Mouse (Mus musculus): Measurements from ENCODE around the gene Dclk3. TPM values are rescaled to one million over a fixed set of nuclear protein-coding genes. Genes with fewer than 3 reads are reported as not detected.

The Dclk3 gene
- total and polyA plus RNA-seq, 3 experiments = 0.23 to 0.39 (median 0.33) TPM

DNA sequence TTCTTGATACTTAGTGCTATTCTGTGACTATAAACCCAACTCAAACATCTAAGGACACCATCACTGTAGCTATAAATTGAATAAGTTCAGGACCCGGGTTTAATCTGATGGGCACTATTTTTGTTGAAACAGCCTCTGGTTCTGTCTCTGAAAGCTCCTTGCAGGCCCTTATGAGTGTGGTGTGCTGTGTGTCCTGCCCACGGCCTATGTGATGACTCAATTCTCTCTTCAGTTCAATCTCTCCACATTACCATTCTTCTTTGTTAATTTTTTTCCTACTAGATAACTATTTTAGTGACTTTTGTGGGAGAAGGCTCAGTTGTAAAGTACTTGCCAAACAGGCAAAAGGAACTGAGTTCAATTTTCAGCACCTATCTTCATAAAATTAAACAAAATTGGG lies 7.3 kb downstream of the Dclk3 start:
- H3K27me3 ChIP-seq (ENCODE audit: control insufficient read depth, insufficient read depth, low read length) = no peaks in the 10 kb centered on the region
- WGBS = 55% methylated on average over 2 of the region's 2 CpGs
- intact Hi-C loops (cut with DNase I) = no loop called here
- no peak overlapping the region for H3K4me3 ChIP-seq
- no peaks in the 10 kb centered on the region for H3K4me1 ChIP-seq (ENCODE audit: control insufficient read depth, insufficient read depth, low read length)
- TF ChIP-seq EP300 (IDR thresholded peaks at IDR 0.05; ENCODE audit: insufficient read depth, low read depth, low read length) (no peak), CTCF (IDR thresholded peaks at IDR 0.05) (no peak), POLR2A (IDR thresholded peaks at IDR 0.05; ENCODE audit: insufficient read depth, low read depth, low read length) (no peak)
- no peaks in the 10 kb centered on the region for H3K36me3 ChIP-seq (ENCODE audit: control insufficient read depth, insufficient read depth, low read length)
- no peak overlapping the region for H3K9ac ChIP-seq (ENCODE audit: low read depth, low read length)
- no peak for DNase-seq
- H3K27ac ChIP-seq = no peak overlapping the region
- H3K79me2 ChIP-seq (replicated peaks; ENCODE audit: control insufficient read depth, insufficient read depth, low read length) = no peaks in the 10 kb centered on the region

DNA sequence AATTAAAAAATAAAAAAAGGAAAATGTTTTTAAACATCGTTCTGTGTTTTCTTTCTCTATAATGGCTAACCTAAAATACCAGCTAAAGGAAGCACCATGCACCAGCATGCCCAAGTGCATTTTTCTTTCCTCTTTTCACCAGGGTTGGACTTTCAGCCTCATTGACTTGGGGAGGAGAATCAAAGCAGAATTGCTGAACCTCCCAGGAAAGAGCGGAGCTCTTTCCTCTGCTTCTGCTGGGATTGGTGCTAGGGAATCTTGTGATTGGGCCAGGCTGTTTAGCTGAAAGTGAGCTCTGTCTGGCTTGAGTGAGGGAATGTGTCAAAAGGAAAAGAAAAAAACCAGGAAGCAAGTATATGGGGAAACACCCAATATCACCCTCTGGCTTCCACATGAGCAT lies 10.1 kb downstream of the Dclk3 start:
- WGBS = 82% methylated on average over 2 of the region's 2 CpGs
- no peak overlapping the region for H3K27ac ChIP-seq

DNA sequence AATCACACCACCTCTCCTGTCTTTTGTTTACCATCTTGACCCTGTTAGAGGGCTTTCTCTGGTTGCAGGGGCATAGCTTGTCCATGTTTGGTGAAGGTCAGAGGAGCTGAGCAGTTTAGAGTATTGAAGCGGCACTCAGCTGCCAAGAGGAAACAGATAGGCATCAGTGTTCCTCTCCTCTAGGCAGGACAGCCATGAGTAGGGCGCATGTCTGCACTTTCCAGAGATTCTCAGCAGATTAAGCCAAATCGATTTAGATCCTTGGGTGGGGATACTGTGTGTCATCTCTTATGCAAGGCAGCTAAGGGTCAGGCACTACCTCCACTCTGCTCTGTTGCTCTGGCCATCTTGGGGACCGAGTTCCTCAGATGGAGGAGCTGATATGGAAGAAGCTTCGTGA lies 11.0 kb downstream of the Dclk3 start:
- H3K27me3 ChIP-seq (ENCODE audit: control insufficient read depth, insufficient read depth, low read length) = no peaks in the 10 kb centered on the region
- no peaks in the 10 kb centered on the region for H3K79me2 ChIP-seq (replicated peaks; ENCODE audit: control insufficient read depth, insufficient read depth, low read length)
- intact Hi-C loops (cut with DNase I) = no loop called here
- TF ChIP-seq POLR2A (IDR thresholded peaks at IDR 0.05; ENCODE audit: insufficient read depth, low read depth, low read length) (no peak), CTCF (IDR thresholded peaks at IDR 0.05) (no peak), EP300 (IDR thresholded peaks at IDR 0.05; ENCODE audit: insufficient read depth, low read depth, low read length) (no peak)
- no peak for DNase-seq
- H3K4me3 ChIP-seq = no peak overlapping the region
- H3K36me3 ChIP-seq (ENCODE audit: control insufficient read depth, insufficient read depth, low read length) = no peaks in the 10 kb centered on the region
- H3K4me1 ChIP-seq (ENCODE audit: control insufficient read depth, insufficient read depth, low read length) = no peaks in the 10 kb centered on the region
- WGBS = 64% methylated on average over 5 of the region's 5 CpGs
- no peak overlapping the region for H3K27ac ChIP-seq
- no peak overlapping the region for H3K9ac ChIP-seq (ENCODE audit: low read depth, low read length)

More for the DNA sequence above, 10.1 kb downstream of the Dclk3 start:
- intact Hi-C loops (cut with DNase I) = no loop called here
- no peaks in the 10 kb centered on the region for H3K79me2 ChIP-seq (replicated peaks; ENCODE audit: control insufficient read depth, insufficient read depth, low read length)
- no peak overlapping the region for H3K9ac ChIP-seq (ENCODE audit: low read depth, low read length)
- TF ChIP-seq CTCF (IDR thresholded peaks at IDR 0.05) (no peak), POLR2A (IDR thresholded peaks at IDR 0.05; ENCODE audit: insufficient read depth, low read depth, low read length) (no peak)
- H3K4me3 ChIP-seq = no peak overlapping the region
- H3K36me3 ChIP-seq (ENCODE audit: control insufficient read depth, insufficient read depth, low read length) = no peaks in the 10 kb centered on the region
- H3K4me1 ChIP-seq (ENCODE audit: control insufficient read depth, insufficient read depth, low read length) = no peaks in the 10 kb centered on the region
- H3K27me3 ChIP-seq (ENCODE audit: control insufficient read depth, insufficient read depth, low read length) = no peaks in the 10 kb centered on the region
- DNase-seq = no peak

DNA sequence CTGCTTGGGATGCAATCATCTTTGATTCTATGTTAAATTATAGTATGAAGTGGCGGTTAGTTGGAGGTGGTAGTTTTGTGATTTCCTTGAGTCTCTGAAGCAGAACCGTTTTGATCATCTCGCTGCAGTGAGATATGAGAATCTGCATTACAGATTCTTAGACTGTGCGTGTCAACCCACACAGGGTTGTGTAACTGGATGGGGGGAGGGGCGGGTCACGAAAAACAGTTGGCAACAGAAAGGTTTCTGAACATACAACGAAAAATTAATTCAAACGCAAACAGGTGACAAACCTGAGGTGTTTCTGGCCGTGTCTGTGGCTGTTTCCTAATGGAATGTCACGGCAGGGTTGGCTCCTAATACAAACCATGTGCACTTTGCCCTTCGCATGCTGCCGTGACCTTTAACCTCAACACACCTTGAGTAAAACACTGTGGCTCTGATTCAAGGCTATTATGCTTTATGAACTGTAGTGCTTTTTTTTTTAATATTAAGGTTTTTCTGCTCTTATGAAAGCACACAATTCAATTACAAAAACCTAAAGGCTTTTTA lies 12.0 kb downstream of the Dclk3 start:
- H3K4me1 ChIP-seq (ENCODE audit: control insufficient read depth, insufficient read depth, low read length) = no peaks in the 10 kb centered on the region
- no peak for DNase-seq
- no peaks in the 10 kb centered on the region for H3K79me2 ChIP-seq (replicated peaks; ENCODE audit: control insufficient read depth, insufficient read depth, low read length)
- no peaks in the 10 kb centered on the region for H3K27me3 ChIP-seq (ENCODE audit: control insufficient read depth, insufficient read depth, low read length)
- no peak overlapping the region for H3K9ac ChIP-seq (ENCODE audit: low read depth, low read length)
- 85% methylated on average over 12 of the region's 12 CpGs for WGBS
- H3K36me3 ChIP-seq (ENCODE audit: control insufficient read depth, insufficient read depth, low read length) = no peaks in the 10 kb centered on the region
- H3K4me3 ChIP-seq = no peak overlapping the region
- intact Hi-C loops (cut with DNase I) = no loop called here
- no peak overlapping the region for H3K27ac ChIP-seq
- TF ChIP-seq POLR2A (IDR thresholded peaks at IDR 0.05; ENCODE audit: insufficient read depth, low read depth, low read length) (no peak), CTCF (IDR thresholded peaks at IDR 0.05) (no peak), EP300 (IDR thresholded peaks at IDR 0.05; ENCODE audit: insufficient read depth, low read depth, low read length) (no peak)

DNA sequence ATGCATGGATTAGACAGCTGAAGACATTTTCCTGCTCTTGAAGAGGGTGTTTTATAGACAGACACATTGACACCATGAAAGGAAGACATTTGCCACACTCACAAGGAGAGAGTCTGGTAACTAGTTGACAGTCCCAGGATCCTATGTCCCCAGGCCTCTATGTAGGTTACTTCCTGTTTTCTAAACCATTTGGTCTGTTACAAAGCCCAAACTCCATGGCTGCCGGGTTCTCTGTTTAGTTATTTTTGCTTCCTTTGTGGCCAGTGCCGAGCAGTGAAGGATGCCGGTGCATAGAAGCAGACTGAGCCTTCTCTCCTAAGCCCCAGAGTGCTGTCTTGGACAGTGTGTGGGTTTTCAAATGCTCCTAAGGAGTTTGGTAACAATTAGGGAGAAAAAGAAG lies 15.0 kb downstream of the Dclk3 start:
- H3K79me2 ChIP-seq (replicated peaks; ENCODE audit: control insufficient read depth, insufficient read depth, low read length) = no peaks in the 10 kb centered on the region
- intact Hi-C loops (cut with DNase I) = no loop called here
- 50% methylated on average over 3 of the region's 3 CpGs for WGBS
- H3K4me1 ChIP-seq (ENCODE audit: control insufficient read depth, insufficient read depth, low read length) = no peaks in the 10 kb centered on the region
- DNase-seq = no peak
- H3K4me3 ChIP-seq = no peak overlapping the region
- no peak overlapping the region for H3K27ac ChIP-seq
- no peaks in the 10 kb centered on the region for H3K27me3 ChIP-seq (ENCODE audit: control insufficient read depth, insufficient read depth, low read length)
- H3K36me3 ChIP-seq (ENCODE audit: control insufficient read depth, insufficient read depth, low read length) = no peaks in the 10 kb centered on the region
- no peak overlapping the region for H3K9ac ChIP-seq (ENCODE audit: low read depth, low read length)
- TF ChIP-seq CTCF (IDR thresholded peaks at IDR 0.05) (no peak), EP300 (IDR thresholded peaks at IDR 0.05; ENCODE audit: insufficient read depth, low read depth, low read length) (no peak), POLR2A (IDR thresholded peaks at IDR 0.05; ENCODE audit: insufficient read depth, low read depth, low read length) (no peak)

DNA sequence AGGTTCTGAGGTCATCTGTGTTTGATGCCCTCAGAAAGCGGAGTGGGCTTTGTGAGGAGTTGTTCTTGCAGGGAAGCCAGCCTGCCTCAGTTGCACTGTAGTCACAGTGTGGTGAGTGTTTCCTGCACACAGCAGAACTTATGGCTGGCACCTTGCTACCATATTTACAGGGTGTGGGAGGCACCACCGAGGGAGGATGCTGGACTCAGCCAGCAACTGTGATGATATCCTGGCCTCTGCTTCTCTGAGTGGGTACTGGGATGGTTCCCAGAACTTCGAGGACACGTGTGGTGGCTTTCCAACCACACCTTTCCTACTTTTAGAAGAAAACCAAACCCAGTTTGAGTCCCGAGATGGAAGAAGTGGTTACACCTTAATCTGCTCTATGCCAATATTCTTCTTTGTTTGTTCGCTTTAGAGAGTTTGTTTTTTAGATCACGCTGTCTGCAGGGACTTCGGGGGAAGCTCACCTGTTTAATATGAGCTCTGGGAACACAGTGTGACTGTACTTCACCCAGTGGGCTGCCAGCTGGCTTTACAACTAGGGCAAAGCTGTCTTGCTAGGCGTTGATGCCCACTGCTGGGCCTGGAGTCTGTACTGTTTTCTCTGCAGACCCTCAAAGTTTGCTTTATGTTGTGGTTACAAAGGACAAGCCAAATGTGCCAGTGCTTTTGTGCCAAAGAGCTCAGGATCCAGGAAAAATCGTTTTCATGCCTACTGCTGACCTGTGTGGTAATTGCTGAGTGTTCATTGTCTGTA lies 18.5 kb downstream of the Dclk3 start:
- no peak overlapping the region for H3K27ac ChIP-seq
- H3K9ac ChIP-seq (ENCODE audit: low read depth, low read length) = no peak overlapping the region
- no peaks in the 10 kb centered on the region for H3K36me3 ChIP-seq (ENCODE audit: control insufficient read depth, insufficient read depth, low read length)
- DNase-seq = no peak
- no peaks in the 10 kb centered on the region for H3K79me2 ChIP-seq (replicated peaks; ENCODE audit: control insufficient read depth, insufficient read depth, low read length)
- no peaks in the 10 kb centered on the region for H3K4me1 ChIP-seq (ENCODE audit: control insufficient read depth, insufficient read depth, low read length)
- H3K27me3 ChIP-seq (ENCODE audit: control insufficient read depth, insufficient read depth, low read length) = no peaks in the 10 kb centered on the region
- intact Hi-C loops (cut with DNase I) = no loop called here
- TF ChIP-seq EP300 (IDR thresholded peaks at IDR 0.05; ENCODE audit: insufficient read depth, low read depth, low read length) (no peak), CTCF (IDR thresholded peaks at IDR 0.05) (no peak), POLR2A (IDR thresholded peaks at IDR 0.05; ENCODE audit: insufficient read depth, low read depth, low read length) (no peak)
- no peak overlapping the region for H3K4me3 ChIP-seq
- WGBS = 70% methylated on average over 10 of the region's 10 CpGs
